Mouse (Mus musculus): ENCODE results near the gene Irf2bp2.

DNA sequence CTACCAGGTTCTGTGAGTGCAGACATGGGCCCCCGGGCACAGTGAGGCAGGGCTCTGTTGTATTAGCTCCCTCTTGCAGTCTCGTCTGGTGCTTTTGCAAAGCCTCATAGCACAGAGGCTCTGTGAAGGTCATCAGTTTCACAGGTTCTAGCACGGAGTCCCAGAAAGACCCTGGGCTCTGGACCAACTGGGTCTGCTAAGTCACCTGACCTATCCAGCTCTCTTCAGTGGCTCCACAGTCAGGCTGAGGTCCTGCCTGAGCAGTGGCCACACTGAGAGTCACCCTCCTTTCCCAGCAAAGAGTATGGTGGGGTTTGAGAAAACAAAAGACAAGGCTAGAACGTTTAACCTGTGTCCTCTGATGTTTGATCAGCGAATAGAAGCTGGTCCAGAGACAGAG, 51.0 kb downstream of the Irf2bp2 start:
- TF ChIP-seq POLR2A (IDR thresholded peaks at IDR 0.05; ENCODE audit: insufficient read depth, low read depth, low read length) = no peak
- TF ChIP-seq CTCF (IDR thresholded peaks at IDR 0.05; ENCODE audit: insufficient read depth, low read depth, low read length) = no peak

Data from olfactory bulb, adult 2 months (tissue).